Mouse (Mus musculus) embryo, embryonic 9.5 days (tissue): Measurements from ENCODE around the gene Limch1.

Source experiments
- DNase-seq: peaks from one replicate; pipeline ENCODE4 v3.0.0-alpha.2; 2017; ENCODE audit errors: extremely low spot score

Gene Limch1

GRCm38 (mm10) chr5:66829505-66829904 lies 83.9 kb downstream of the Limch1 start:
- no peak for DNase-seq

- no peak for DNase-seq
Observed at GRCm38 (mm10) chr5:66830206-66830605, 84.6 kb downstream of the Limch1 start.

GRCm38 (mm10) chr5:66834756-66835155 lies 89.1 kb downstream of the Limch1 start:
- no peak for DNase-seq

- DNase-seq, result no peak
Observed at GRCm38 (mm10) chr5:66836892-66837291, 91.3 kb downstream of the Limch1 start.

- no peak for DNase-seq
Observed at GRCm38 (mm10) chr5:66841971-66842370, 96.3 kb downstream of the Limch1 start.

GRCm38 (mm10) chr5:66842776-66843175 lies 97.1 kb downstream of the Limch1 start:
- DNase-seq, result no peak

- no peak for DNase-seq
Observed at GRCm38 (mm10) chr5:66848136-66848535, 102.5 kb downstream of the Limch1 start.

- no peak for DNase-seq
Observed at GRCm38 (mm10) chr5:66849148-66849547, 103.5 kb downstream of the Limch1 start.

GRCm38 (mm10) chr5:66850721-66851251 lies 105.2 kb downstream of the Limch1 start:
- no peak for DNase-seq

GRCm38 (mm10) chr5:66851708-66852107 lies 106.1 kb downstream of the Limch1 start:
- DNase-seq, result no peak

- no peak for DNase-seq
Observed at GRCm38 (mm10) chr5:66854263-66854662, 108.6 kb downstream of the Limch1 start.

GRCm38 (mm10) chr5:66855358-66856107 lies 109.9 kb downstream of the Limch1 start:
- DNase-seq, result no peak

- no peak for DNase-seq
Observed at GRCm38 (mm10) chr5:66859506-66859905, 113.9 kb downstream of the Limch1 start.

GRCm38 (mm10) chr5:66861232-66862035 lies 115.8 kb downstream of the Limch1 start:
- DNase-seq, result no peak

GRCm38 (mm10) chr5:66862151-66862550 lies 116.5 kb downstream of the Limch1 start:
- no peak for DNase-seq

GRCm38 (mm10) chr5:66865229-66865628 lies 119.6 kb downstream of the Limch1 start:
- no peak for DNase-seq

- DNase-seq, result no peak
Observed at GRCm38 (mm10) chr5:66866019-66866418, 120.4 kb downstream of the Limch1 start.

- DNase-seq, result no peak
Observed at GRCm38 (mm10) chr5:66869545-66869944, 123.9 kb downstream of the Limch1 start.

- no peak for DNase-seq
Observed at GRCm38 (mm10) chr5:66871521-66872050, 126.0 kb downstream of the Limch1 start.

- no peak for DNase-seq
Observed at GRCm38 (mm10) chr5:66872053-66872452, 126.4 kb downstream of the Limch1 start.

GRCm38 (mm10) chr5:66872681-66873080 lies 127.1 kb downstream of the Limch1 start:
- DNase-seq, result no peak

GRCm38 (mm10) chr5:66876018-66876805 lies 130.6 kb downstream of the Limch1 start:
- DNase-seq, result peak; percentile 35
